Mouse (Mus musculus) mature B cell (primary cell): ENCODE results near the gene Rapgef6.

Experiments used
- in situ Hi-C: fragments of 300-500 bp; cut with MboI; formaldehyde crosslinking; loops from 2 replicates; pipeline ENCODE4 v1.14.3; 2019

Gene Rapgef6

GRCm38 (mm10) chr11:54522529-54523430 lies at the start of gene Rapgef6:
Gene Rapgef6, plus strand, starts transcription at chr11:54522847.
- in situ Hi-C loops, result no loop called here

DNA sequence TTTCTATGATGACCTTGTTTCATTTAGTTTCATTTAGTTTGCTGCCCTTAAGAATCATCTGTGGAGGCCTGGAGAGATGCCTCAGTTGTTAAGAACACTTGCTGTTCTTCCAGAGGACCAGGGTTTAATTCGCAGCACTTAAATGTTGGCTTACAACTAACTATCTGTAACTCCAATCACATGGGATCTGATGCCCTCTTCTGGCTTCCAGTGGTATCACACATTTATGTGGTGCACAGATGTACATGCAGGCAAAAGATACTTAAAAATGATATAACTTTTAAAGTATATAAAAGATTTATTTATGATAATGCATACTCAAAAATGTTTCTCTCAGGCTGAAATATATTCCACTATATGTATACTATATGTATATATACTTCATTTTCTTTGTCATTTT lies 44.2 kb upstream of the Rapgef6 start:
- in situ Hi-C loops, result loop anchor here (10.0 kb wide), 1 partner anchor 124 kb away; no protein-coding TSS in a partner anchor

DNA sequence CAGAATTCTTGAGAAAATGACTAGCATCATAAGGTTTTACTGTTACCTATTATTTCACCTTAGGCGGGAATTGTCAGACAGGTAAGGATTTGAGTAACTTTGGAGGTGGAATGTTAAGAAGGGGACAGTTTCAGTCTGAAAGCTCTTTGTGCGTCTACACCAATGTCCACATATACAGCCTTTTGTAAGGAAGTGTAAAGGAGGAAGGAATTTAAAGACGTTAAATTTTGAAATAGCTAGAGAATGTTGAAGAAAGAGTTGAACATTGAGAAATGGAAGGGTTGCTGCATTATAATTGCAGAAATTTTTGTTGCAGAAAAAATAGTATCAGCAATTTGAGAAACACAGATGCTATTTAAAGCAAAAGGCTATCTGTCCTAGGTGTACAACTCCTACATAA lies 36.6 kb upstream of the Rapgef6 start:
- in situ Hi-C loops, result no loop called here

DNA sequence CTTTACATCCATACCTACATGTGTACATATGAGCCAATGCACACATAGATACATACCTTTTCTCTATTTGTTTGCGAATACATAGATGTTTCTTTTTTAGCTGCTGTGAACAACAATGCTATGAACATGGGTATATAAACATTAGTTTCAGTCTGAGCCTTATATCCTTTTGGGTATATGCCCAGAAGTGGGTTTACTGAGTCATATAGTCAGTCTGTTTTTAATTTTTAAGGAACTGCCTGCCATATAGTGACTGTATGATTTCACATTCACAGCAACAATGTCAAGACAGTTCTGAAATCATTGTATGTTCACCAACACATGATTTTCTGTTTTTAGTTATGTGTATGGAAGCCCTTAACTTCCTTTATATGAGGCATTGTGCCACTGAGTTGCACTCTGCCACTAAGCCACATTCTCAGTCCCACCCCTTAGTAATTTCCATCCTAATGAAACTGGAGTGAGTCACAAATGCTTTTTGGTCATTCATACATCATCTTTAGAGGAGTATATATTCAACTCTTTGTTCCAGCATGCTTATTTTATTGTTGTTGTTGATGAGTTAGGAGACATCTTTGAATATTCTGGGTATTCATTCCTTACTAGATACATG lies 30.6 kb upstream of the Rapgef6 start:
- in situ Hi-C loops, result no loop called here

DNA sequence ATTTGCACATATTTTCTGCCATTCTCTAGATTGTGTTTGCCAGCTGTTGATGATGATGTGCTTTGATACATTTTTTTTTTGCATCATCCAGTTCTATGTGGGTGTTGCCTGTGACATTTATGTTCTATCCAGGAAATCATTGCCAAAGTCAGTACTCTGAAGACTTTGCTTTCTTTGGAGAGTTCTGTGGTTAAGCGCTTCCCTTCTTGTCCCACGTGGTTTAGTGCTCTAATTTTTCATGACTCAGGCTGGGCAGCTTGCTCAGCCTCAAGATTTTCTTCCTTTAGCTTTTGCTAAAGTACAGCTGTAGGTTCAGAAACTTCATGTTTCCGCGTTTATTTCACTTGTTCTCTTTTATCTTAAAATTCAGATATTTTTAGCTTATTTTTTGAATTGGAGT lies 30.1 kb upstream of the Rapgef6 start:
- in situ Hi-C loops, result no loop called here

DNA sequence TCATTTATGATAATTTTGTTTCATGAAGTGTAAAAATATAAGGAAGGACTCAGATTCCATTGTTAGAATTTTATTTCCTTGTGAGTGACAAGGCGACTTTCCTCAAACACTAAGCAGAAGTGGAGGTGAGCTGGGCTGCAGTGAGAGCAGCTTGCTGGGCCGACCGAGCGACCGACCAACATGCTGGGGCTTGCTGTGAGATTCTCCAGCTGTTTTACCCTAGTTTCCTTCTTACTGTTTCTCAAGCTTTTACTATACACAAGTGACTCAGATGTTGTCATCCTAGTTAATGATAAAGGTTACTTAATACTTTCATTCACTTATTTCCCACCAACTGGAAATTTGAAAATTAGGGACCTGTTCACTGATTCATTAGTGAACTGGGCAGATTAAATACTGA lies 22.8 kb upstream of the Rapgef6 start:
- in situ Hi-C loops, result no loop called here

GRCm38 (mm10) chr11:54502546-54503245 lies 20.0 kb upstream of the Rapgef6 start:
- in situ Hi-C loops, result no loop called here

DNA sequence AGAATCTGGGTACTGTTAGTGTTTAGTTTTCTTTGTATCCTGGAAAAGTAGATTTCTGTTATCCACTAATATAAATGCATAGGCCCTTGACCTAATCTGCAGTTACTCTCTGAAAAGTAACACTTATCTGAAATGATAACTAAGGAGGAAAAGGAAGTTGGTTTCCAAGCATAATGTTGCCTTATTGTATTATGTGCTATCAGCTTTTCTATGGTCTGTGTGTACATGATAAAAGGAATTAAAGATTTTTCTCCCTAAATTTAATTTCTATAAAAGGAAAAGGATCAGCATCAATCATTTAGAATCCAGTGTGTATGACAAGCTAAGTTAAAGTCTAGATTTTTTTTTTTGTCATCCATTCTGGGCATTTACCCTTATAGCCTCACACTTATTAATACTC lies 9.1 kb upstream of the Rapgef6 start:
- in situ Hi-C loops, result no loop called here

- in situ Hi-C loops, result no loop called here
Observed at GRCm38 (mm10) chr11:54521927-54522528, 619 bp upstream of the Rapgef6 start.

DNA sequence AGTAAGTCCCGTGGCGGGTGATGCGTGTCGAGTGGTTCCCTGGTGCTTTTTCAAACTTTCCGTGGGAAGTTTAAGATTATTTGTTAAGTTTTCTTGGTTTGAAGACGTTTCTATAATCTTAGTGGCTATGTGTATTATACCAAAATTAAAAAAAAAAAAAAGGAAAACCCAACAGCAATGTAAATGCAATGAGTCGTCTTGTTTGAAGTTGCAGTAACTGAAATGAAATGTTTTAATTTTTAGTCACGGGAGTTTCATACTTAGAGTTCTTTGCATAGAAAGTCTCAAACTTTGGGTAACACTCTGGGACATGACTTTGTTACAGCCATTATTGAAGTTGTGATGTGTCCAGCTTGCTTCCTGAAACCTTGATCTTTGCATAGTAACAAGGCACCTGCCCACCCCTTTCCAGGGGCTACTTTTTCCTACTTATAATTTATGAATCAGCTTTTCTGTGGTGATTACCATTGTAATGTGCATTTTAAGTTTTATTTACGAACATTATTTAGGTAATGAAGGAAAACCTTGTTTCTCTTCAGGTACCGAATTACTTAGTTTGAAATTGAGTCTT lies 869 bp downstream of the Rapgef6 start:
- in situ Hi-C loops, result no loop called here

DNA sequence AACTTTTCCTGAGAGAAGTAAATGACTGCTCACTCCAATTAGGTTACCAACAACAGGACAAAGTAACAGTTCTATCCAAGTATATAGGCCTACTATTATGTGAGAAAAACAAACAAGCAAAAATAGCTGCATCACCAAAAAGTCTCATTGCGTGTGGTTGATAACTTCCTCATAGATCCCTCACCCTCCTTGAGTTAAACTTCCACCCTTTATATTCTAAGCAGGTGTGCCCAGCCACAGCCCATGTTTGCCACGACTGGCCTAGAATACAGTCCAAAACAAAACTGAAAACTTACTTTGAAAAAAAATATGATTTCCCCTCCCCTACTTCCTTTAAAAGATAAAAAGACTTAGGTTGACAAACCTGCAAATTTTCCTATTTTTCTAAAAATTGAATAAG lies 5.4 kb downstream of the Rapgef6 start:
- in situ Hi-C loops, result no loop called here

DNA sequence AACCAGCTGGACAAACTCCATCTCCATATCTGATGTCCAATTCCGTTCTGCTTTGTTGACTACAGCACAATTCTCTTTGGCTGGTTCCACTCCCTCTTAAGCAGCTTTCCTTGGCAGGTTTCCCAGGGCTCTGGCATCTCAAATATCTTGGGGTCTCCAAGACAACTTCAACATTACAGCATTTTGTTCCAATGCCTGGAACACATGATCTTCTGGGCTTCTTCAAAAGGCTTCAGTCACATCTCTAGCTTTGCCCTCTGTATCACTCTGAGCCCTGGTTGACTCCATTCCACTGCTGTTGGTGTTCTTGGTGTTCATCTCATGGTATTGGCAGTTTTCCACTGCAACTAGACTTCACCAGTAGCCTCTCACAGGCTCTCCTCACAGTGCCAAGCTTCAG lies 7.7 kb downstream of the Rapgef6 start:
- in situ Hi-C loops, result no loop called here

- in situ Hi-C loops, result no loop called here
Observed at GRCm38 (mm10) chr11:54530916-54531315, 8.3 kb downstream of the Rapgef6 start.

DNA sequence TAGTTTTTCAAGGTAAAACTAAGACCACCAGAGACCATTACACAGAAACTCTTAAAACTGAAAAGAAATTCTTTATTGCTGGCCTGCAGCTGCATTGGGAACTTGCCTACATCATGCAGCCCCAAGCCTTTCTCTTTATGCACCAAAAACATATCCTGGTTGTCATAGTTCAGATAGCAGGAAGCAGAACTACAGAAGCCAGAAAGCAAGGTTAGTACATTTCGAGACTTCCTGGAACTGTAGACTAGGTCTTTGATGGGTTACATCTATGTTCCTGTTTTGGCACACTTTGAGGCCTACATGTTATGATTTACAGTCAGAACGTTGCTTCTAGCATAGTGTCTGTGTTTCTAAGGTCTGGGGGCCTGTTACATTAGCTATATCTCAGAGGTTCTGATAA lies 11.2 kb downstream of the Rapgef6 start:
- in situ Hi-C loops, result no loop called here

GRCm38 (mm10) chr11:54534871-54535270 lies 12.2 kb downstream of the Rapgef6 start:
- in situ Hi-C loops, result no loop called here

DNA sequence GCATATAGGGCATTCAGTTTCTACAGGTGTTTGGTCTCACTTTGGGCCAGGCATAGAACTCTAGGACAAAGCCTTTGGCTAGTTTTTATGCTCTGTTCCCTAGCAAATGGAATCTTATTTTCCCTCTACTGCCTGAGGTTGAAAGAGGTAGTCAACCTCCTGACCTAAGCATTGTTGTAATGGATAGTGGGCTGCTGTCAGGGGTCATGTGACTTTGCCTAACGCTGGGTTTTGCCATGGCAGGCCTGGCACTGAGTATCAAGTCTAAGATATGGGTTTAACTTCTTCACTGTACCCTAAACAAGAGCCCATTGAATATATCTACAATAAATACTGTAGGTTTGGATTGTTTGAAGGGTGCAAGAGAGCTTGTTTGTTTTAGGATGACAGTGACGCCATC lies 16.4 kb downstream of the Rapgef6 start:
- in situ Hi-C loops, result no loop called here

DNA sequence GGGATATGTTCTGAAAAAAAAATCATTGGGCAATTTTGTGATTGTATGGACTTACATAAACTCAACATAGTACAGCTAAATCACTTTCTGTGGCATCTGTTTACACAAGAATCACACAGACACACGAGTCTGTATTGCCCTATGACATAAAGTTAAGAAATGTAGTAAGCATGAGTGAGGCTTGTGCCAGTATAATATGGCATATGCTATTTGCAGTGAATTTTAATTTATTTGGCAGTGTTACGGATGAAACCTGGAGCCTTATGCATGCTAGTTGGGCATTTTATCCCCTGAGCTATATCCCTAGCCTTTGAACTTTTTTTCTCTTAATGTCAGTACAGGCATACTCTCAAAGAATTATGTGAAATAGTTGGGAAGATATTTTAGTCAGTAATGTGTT lies 16.8 kb downstream of the Rapgef6 start:
- in situ Hi-C loops, result no loop called here

GRCm38 (mm10) chr11:54540328-54540727 lies 17.7 kb downstream of the Rapgef6 start:
- in situ Hi-C loops, result no loop called here

GRCm38 (mm10) chr11:54542414-54542813 lies 19.8 kb downstream of the Rapgef6 start:
- in situ Hi-C loops, result no loop called here

GRCm38 (mm10) chr11:54554970-54555369 lies 32.3 kb downstream of the Rapgef6 start:
- in situ Hi-C loops, result no loop called here

DNA sequence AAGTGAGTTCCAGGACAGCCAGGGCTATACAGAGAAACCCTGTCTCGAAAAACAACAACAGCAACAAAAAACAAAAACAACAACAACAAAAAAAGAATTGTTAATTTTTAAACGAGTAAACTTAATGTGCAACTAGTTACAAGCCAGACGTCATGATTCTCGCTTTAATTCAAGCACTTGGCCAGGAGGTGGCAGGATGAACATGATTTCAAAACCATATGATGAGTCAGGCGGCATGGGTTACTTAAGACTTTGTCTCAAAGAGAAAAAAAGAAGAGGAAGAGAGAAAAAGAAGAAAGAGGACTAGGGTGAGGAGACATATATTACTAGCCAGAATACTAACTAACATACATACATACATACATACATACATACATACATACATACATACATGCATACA lies 40.1 kb downstream of the Rapgef6 start:
- in situ Hi-C loops, result no loop called here

DNA sequence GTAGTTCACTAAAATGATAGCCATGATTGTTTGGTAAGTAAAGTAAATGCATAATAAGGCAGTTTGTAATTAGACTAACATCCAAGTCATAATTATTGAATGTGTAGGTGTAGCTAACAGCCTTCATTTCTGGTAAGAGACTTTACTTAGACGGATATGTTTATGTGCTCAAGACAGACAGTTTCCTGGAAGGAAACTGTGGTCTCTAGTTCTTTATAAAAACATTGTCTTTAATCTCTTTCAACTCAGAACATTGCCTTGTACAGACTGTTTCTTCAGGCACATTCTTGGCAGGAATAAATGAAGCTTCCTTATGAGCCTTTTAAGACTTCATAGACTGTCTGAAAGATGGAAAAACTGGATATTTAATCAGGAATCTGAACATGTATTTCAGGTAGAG lies 45.3 kb downstream of the Rapgef6 start:
- in situ Hi-C loops, result no loop called here
